Mouse (Mus musculus) A20 (cell line): ENCODE data around the gene Gm45213.

ENCODE experiments used
- DNase-seq: peaks from one replicate; pipeline ENCODE4 v3.0.0-alpha.2; 2011; ENCODE audit warnings: low read depth, low spot score

Gene Gm45213

DNA sequence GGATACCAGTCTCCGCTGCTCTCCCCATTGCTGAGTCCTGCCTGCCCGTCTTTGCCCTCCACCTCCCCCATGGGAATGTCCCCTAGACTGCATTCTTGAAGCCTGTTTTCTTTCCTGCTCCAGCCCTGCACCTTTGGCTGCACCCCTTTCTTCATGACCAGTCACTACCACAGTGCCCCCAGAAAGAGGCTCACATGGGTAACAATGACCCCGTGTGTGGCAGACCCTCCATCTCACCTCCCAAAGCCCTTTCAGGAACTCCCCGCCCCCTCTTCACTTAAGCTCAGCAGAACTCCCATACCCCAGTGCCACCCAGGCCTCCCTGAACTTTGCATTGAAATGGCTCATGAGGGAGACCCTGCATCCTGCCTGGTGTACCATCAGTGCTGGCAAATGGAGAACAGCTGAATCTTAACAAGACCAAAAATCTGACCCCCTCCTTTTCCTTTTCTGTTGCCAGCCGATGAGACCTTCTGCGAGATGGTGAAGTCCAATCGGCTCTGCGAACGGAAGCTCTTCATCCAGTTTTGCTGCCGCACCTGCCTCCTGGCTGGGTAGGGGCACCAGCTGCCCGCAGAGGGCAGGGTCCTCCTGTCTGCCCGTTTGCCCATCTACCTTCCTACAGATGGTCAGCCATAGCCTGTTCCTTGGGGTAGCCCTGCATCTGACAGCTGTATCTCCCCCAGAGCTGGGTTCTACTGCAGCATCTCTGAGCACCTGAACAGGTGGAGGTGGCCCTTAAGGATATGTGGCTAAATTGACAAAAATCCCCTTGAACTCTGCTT lies 5.2 kb downstream of the Gm45213 start:
- DNase-seq = no peak

- DNase-seq = no peak
Observed at GRCm38 (mm10) chr7:66053946-66054483, 10.6 kb downstream of the Gm45213 start.

DNA sequence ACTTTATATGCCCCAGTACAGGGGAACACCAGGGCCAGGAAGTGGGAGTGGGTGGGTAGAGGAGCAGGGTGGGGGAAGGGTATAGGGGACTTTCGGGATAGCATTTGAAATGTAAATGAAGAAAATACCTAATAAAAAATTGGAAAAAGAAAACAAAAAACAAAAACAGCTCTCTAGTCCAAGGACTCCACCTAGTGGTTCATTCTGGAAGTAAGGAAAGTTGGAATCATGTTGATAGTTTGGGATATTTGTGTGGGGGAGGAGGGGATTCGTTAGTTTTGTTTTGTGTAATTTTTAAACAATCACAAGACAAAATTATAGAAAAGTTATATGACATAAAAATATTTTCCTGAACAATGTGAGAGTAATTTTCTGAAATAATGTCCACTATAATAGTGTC lies 12.0 kb downstream of the Gm45213 start:
- DNase-seq = peak; percentile 19

GRCm38 (mm10) chr7:66058703-66059102 lies 15.3 kb downstream of the Gm45213 start, which contains the start of gene Snrpa1:
Gene Snrpa1, plus strand, starts transcription at chr7:66059003.
- DNase-seq = no peak

DNA sequence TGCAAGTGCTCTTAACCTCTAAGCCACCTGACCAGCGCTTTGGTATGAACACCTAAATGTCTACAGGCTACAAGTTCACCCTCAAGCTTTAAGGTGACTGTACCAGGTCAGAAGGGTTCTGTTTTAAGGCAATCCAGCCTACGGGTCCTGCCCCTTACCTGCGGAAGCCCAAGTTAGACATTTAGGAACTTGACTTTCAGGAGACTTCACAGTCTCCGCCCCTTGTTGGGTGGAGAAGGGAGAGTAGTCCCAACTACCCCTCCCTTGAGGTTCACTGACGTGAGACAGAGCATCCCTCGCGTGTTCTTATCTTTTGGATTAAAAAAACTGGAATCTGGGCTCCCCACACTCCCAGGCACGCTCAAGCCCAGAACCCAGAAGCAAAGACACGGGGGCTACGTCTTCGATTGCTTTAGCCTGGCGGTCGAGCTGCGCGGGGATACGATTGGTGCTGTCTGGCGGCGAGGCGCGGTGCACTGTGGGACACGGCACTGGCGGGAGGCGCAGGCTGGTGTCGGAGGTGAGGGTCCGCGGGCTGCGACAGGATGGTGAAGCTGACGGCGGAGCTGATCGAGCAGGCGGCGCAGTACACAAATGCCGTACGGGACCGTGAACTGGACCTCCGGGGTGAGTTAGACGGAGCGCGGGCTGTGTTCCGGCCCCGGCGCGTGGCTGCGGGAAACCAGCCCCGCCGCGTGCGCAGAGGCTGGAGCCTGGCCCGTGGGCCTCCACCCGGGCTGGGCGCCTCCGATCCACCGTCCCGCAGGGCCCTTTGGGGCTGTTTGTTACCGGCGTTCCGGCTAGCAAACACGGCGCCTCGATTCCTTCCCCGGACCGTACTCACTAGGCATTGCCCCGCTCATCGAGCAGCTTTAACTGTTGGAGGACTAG lies 16.9 kb downstream of the Gm45213 start:
- DNase-seq = peak; percentile 92

GRCm38 (mm10) chr7:66061057-66061456 lies 17.7 kb downstream of the Gm45213 start:
- peak; percentile 42 for DNase-seq

GRCm38 (mm10) chr7:66076411-66076810 lies 33.0 kb downstream of the Gm45213 start:
- DNase-seq = no peak

- peak; percentile 99 for DNase-seq
Observed at GRCm38 (mm10) chr7:66079364-66080230, 36.2 kb downstream of the Gm45213 start, which contains the start of gene Selenos. Gene Selenos, plus strand, starts transcription at chr7:66079649.

- no peak for DNase-seq
Observed at GRCm38 (mm10) chr7:66080231-66080613, 36.8 kb downstream of the Gm45213 start.

GRCm38 (mm10) chr7:66083757-66084156 lies 40.4 kb downstream of the Gm45213 start:
- no peak for DNase-seq

GRCm38 (mm10) chr7:66084546-66084945 lies 41.1 kb downstream of the Gm45213 start:
- DNase-seq = no peak

DNA sequence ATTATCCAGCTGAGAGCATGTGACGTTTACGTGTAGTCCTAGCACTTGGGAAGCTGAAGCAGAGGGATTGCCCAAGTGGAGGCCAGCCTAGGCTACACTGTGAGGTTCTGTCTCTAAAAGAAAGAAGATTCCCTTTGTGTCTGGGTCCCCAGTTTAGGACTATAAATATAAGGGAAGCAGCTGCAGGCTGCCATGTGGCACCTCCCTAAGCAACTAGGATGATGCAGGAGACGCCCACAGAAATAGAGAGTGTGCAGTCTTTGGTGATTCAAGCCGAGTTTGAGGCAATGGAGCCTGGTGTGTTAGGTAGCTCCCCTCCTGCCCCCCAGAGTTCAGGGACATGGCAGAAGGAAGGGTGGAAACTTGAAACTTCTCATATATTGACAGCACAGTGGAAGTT lies 44.2 kb downstream of the Gm45213 start:
- DNase-seq = no peak

DNA sequence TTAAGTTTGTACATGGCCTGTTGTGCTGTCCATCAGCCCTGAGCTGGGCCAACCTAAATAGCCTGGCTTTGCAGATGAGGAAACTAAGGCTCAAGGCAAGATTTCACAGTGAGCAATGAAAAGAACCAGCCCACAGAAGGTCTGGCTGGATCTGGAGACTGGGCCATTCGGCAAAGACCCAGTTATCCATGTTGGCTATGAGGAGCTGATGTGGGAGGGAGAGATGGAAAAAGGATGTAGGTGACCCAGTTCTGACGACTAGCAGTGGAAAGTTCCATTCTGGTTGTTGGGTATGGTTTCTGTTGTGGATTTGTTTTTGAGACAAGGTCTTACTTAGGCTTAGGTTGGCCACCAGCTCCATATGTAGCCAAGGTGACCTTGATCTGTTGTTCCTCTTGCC lies 44.7 kb downstream of the Gm45213 start:
- DNase-seq = no peak

DNA sequence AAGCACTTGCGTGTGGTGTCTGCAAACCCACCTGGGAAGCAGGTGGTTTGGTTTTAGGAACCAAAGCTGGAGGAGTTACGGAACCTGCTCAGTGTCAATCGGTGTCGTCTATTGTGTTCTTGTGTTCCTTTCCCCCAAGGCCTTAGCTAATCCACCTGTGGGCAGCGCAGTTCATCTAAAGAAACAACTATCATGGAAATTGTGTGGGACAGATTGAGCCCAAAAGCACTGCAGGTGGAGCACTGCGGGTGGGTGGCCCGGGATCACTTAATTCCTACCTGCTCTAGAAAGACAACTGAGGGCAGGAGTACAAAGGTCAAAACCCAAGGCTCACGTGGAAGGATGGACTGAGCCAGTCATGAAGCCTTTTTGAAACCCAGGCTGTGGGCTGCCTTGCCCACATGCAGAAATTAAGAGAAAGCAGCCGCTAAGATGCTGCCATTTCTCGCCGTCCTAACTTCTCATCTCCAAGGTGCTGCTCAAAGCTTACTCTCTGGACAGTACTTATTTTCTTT lies 47.3 kb downstream of the Gm45213 start:
- DNase-seq = no peak

GRCm38 (mm10) chr7:66091553-66091952 lies 48.2 kb downstream of the Gm45213 start:
- DNase-seq = no peak

DNA sequence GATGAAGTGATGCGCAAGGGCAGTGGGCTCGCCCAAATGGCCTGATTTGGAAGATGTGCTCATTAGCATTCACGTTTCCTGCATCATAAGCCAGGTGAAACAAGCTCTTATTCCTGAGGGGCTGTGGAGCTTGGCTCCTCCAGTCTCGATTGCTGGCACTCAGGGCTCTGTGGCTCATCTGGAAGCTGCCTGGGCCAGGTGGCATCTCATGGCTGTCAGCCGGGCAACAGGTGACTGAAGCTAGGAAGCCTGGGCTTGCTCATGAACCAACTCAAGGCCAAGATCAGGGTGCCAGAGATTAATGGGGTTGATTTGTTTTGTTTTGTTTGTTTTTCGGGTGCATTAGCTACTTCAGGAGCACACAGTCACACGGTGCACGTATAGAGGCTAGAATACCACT lies 49.3 kb downstream of the Gm45213 start:
- no peak for DNase-seq

GRCm38 (mm10) chr7:66094141-66094540 lies 50.7 kb downstream of the Gm45213 start:
- no peak for DNase-seq

GRCm38 (mm10) chr7:66098803-66099202 lies 55.4 kb downstream of the Gm45213 start:
- DNase-seq = no peak

- DNase-seq = peak; percentile 61
Observed at GRCm38 (mm10) chr7:66101866-66102265, 58.5 kb downstream of the Gm45213 start.

DNA sequence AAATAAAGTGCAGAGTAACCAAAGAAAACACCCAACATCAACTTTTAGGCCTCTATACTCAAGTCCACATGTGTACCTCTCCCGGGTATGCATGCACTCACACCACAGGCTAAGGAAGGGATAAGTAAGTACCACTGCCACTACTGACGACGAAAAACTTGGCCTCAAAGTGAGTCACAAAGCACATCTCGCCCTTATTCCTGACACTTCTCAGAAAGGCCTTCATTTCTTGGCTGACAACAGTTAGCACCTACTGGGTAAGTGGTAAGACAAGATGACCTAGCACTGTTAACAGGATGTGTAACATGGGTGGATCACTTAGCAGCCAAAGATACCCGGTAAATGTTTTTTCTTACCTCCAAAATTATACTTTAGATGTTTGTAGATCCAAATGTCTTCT lies 61.1 kb downstream of the Gm45213 start:
- DNase-seq = no peak

- DNase-seq = no peak
Observed at GRCm38 (mm10) chr7:66105771-66106170, 62.4 kb downstream of the Gm45213 start.
